Mouse (Mus musculus) gastrocnemius, postnatal 10 days (tissue): ENCODE results near the gene Gm20518. TPM values are rescaled to one million over a fixed set of nuclear protein-coding genes. Genes with fewer than 3 reads are reported as not detected.

Source experiments
- DNase-seq: peaks from one replicate; pipeline ENCODE4 v3.0.0; 2021; ENCODE audit warnings: mixed read lengths
- total RNA-seq, 2 experiments: library from RNA; stranded (reverse); gene quantifications; 2 replicates each; pipeline ENCODE4 v1.2.3; 2021

Gm20518 gene
- total RNA-seq, 2 experiments from 2014 or later, result 0.09 to 0.14 TPM

DNA sequence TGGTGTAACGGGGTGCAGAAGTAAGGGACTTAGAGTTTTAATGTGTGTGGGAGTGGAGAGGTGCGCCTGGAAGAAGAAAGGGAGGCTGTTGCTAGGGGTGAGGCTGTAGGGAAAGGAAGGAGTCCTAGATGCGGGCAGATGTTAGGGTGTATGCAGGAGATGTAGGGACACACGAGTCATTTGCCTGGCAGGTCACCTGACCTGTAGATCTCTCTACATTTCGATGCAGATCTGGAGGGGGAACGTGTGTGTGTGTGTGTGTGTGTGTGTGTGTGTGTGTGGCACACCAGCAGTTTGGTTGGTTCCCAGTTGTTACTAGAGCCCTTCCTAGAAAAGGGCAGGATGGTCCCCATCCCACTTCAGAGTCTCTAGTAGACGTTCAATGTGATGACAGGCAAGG lies 86.5 kb downstream of the Gm20518 start:
- DNase-seq, result no peak

DNA sequence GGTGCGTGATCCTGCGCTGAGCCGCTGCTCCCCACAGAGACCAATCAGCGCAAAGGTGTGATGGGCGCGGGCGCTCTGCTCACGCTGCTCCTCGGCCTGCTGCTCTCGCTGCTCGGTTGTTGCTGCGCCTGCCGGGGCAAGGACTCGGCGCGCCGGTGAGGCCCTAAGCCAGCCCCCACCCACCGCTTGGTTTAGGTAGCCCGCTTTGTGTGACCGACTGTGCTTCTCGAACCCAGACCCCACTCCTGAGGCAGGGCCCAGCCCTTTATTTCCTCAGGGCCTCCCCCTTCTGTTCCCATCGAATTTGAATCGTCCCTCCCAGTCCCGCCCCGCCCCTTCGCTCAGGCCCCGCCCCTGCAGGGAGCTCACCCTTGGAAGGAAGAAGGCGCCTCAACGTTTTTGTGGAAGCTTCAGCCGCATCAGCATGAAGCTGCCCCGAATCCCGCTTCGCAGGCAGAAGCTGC lies 87.0 kb downstream of the Gm20518 start:
- DNase-seq, result no peak

DNA sequence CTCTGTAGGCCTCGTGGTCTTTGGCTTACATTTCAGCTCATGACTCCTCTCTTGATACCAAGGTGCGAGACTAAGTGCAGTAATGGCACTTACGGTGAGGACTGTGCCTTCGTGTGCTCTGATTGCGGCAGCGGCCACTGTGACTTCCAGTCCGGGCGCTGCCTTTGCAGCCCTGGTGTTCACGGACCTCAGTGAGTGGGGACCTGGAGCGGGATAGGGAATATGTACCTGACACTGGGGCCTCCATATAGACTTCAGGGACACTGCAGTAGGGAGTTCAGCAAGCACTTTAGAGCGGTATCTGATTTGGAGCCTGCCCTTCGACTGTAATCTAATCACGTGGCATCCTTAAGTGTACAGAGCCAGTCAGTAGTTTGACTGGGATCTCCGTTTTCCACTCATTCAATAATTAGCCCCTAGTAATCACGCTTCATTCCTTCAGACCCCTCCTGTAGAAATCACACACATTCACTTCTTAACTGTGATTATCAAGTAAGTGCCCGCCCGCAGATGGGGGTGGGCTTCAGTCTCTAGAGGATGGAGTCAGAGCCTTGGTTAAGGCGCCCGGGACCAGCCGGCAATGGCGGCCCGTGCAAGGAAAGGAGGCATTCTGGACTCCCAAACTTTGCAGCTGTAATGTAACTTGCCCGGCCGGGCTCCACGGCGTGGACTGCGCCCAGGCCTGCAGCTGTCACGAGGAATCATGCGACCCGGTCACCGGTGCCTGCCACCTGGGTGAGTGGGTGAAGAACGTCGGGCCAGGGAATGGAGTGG lies 87.6 kb downstream of the Gm20518 start:
- no peak for DNase-seq

DNA sequence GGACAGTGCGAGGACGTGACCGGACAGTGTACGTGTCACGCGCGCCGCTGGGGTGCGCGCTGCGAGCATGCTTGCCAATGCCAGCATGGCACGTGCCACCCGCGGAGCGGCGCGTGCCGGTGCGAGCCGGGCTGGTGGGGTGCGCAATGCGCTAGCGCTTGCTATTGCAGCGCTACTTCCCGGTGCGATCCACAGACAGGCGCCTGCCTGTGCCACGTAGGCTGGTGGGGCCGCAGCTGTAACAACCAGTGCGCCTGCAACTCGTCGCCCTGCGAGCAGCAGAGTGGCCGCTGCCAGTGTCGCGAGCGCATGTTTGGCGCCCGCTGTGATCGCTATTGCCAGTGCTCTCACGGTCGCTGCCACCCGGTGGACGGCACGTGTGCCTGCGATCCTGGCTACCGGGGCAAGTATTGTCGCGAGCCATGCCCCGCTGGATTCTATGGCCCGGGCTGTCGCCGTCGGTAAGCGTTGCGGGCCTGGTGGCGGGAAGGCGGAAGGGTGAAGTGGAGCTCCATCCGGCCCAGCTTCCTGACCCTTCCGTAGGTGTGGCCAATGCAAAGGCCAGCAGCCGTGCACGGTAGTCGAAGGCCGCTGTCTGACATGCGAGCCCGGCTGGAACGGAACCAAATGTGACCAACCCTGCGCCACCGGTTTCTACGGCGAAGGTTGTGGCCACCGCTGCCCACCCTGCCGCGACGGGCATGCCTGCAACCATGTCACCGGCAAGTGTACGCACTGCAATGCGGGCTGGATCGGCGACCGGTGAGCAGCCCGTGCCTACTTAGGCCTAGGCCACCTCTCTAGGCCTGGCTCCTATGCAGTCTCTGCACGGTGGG lies 88.4 kb downstream of the Gm20518 start:
- peak; percentile 41 for DNase-seq

DNA sequence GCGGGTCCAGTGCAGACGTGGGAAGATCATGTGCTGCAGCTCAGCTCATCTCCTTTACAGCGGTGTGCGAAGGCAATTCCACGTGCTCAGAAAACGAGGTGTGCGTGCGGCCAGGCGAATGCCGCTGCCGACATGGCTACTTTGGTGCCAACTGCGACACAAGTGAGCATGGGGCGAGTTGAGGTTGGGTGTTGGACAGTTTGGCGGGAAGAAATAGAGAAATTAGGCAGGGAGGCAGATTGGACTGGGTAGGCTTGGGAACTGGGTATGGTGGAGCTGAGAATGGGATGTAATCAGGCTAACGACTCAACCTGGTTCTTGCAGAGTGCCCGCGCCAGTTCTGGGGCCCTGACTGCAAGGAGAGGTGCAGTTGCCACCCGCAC lies 89.0 kb downstream of the Gm20518 start:
- DNase-seq, result no peak

DNA sequence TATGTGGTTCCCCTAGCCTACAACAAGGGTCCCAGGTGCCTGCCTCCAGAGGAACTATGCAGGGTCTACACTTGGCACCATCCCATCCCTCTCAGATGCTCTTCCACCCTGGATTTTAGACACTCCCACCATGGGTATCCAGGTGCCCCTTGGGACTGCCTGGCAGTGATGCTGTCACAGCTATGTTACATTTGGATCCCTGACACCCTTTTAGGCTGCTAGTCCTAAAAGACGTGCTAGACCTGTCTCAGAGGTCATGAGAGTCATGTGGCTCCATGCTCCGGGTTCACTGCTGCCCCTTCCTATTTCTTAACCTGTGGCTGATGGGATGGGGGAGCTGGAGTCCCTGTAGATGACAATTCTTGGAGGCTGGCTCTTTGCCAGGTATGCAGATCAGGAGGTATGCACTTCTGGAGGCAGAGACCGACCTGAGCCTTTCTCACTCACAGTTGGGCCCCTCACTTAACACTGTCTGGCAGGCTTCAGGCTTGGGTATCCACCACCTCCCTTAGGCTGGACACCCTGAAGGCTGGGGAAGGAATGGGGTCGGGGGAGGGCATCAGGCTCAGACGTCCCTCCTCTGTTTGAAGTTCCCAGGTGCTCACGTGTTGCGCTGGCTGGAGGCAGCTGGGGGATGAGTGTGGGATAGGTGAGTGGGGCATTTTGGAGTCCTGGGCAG lies 89.6 kb downstream of the Gm20518 start:
- DNase-seq, result no peak

DNA sequence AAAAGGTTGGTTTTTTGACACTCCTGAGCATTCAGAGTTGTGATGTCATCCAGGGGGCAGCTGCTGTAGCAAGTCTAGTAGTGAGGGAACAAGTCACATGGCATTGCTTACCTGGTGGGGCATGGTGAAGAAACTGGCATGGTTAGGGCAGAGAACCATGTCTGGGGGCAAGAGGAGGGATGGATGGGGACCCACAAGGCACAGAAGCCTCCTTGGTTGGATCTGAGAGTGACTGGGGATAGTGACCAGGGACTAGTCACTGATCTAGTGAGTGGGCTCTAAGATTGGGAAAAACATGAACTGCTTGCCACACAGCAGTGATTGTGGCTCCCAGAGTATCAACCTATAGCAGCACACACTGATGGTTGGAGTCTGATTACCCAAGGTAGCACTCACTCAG lies 91.9 kb downstream of the Gm20518 start:
- no peak for DNase-seq

DNA sequence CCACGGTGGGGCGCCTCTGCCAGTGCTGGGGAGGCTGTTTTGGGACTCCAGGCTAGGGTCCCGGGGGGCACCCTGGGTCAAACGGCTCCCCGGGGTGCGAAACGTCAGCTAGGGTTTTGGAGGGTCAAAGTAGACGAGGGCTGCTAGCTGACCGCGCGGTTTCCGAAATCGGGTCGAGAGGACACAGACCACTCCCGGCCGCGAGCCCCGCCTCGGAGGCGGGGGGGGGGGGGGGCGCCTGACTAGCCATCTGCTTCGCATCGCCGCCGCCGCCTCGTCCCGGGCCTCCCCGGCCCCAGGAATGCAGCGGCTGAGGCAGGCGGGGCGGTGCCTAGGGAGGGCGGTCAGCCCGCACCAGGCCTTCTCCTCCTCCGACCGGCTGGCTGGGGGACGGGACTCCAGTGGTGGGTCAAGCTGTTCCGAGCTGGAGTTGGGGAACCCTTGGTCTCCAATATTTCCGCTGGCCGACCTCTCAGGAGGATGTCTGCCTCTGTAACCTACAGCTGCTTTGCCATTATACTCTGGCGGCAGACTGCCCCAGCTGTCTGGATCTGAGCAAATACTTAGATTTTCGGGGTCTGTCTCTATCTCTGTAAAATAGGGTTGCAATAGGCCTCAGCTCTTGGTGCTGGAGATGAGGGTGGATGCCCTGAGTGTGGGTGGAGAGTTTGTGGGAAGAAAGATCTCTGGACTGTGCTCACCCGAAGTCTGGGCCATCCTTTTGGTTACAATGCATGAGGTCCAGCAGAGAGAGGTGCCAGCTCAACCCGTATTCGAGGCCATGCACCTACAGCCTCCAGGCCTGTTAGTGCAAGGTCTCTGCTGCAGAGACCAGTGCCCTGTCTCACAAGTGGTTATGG lies 92.9 kb downstream of the Gm20518 start:
- peak; percentile 73 for DNase-seq

DNA sequence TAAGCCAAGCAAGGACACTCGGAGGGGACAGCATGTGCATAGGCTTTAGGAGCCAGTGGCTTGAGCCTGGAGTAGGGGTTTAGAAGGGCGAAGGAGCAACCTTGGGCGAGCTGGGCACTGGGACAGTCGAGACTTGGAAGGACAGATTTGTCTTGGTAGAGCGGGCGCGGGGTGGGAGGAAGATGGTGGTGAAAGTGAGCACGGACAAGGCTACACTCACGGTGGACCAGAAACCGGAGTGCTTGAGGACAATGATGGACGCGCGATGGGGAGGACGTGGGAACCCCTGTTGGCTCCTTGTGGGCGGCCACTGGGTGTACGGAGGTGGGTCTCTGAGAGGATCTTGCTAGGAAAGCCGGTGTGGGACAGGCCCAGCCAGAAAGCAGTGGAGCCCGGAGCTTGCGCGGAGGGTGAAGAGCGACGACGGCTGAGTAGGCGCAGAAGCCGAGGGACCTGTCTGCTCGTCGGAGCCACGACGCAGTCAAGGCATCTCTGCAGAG lies 93.6 kb downstream of the Gm20518 start:
- DNase-seq, result peak; percentile 31

DNA sequence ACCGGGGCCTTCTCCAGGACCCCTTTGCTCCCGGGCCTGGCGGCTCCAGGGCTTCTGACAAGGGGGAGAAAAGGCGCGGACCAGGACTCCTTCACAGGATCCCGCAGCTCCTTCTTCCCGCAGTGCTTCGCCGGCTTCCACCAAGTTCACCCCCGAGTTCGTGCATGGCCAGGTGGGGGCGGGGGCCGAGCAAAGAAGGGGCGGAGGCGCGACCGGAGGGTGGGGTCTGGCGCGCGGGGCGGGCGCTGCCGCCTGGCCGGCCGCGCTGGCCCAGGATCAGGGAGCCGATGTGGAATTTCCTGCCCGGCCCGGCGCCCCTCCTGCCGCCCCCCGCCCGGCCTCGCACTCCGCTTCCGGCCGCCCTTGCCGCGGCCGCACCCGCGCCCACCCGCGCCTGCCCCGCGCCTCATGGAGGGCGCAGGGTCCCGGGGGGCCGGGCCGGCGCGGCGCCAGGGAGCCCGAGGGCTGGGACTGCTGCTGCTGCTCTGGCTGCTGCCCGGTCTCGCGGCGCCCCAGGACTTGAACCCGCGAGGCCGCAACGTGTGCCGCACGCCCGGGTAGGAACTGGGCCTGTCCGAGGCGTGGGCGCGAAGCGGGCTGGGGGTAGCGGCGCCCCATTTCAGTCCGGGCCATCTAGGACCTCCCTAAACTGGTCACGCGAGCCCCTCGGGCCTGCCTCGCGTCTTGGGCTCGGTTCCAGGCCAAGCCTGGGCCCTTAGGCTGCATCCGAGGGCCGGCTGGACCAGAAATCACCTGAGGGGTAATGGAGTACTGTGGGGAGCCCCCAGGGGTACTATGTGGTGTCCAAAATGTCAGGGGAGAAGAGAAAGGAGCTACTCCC lies 94.3 kb downstream of the Gm20518 start, which contains the start of gene Scarf2:
TSS of gene Scarf2 (plus strand) at position 312 of the 841 bp plus-strand sequence.
- peak; percentile 76 for DNase-seq

DNA sequence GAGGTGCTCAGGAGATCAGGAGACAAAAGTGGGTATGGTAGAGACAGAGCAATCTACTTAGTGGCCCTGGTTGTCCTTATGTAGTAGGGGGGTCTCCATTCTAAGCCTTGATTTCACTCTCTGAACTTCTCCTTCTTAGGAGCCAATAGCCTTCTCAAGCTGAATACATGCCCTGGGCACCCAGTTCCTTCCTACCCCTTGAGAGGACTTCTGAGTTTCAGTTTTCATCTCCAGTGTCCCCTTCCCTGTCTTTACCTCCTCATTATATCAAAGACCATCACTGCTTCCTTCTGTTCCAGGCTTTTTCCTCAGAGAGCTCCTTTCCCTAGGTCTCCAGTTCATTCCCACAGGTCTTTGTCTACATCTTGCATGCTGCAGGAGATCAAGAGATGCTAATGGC lies 95.0 kb downstream of the Gm20518 start:
- DNase-seq, result no peak

DNA sequence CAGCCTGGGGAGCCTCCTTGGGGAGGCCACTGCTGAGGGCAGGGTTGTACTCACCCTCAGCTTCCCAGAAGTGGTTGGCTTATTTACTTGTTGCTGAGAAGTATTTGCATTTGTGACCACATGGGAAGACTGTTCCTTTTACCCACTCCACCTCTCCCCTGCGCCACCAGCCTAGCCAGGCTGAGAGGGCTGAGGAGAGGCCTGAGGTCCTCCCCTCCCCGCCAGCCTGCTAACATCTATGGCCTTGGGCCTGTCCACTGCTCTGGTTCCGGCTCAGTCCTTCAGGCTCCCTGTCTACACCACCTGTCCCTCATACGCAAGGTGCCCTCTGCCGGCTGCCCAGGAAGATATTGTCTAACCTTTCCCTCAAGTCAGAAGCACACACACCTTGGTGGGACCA lies 95.8 kb downstream of the Gm20518 start:
- no peak for DNase-seq

DNA sequence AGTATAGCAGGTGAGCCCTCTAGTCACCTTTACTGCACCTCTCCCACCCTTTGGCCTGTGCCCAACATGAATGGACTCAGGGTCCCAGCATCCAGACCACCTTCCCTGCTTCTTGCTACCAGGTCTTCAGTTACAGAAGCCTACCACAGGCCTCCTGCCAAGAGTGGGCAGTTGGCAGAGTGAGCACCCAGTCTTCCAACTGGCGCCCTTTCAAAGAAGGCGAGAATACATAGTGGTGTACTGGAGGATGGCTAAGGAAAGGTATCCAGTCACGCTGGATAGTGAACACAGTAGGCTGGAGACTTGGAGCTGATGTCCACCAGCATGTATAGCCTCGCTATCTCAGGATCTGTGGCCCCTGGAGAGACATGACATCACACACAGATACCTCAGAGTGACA lies 97.4 kb downstream of the Gm20518 start:
- DNase-seq, result no peak

DNA sequence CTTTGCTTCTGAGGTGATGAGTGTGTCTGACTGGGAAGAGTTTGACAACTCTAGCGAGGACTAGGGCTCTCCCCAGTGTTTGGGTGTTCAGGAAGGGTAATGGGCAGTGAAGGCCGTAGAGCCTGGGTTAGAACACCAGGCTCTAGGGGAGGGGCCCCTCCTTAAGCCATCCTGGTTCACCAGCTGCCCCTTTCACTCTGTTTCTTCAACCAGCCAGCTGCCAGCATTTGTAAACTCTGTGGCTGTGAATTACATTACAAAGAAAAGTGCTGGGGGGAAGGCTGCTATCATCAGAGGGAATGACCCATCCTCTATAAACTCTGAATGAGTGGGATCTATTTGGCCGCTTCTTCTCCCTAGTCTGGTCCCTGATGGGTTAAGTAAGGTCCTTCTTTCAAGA lies 98.7 kb downstream of the Gm20518 start:
- no peak for DNase-seq

DNA sequence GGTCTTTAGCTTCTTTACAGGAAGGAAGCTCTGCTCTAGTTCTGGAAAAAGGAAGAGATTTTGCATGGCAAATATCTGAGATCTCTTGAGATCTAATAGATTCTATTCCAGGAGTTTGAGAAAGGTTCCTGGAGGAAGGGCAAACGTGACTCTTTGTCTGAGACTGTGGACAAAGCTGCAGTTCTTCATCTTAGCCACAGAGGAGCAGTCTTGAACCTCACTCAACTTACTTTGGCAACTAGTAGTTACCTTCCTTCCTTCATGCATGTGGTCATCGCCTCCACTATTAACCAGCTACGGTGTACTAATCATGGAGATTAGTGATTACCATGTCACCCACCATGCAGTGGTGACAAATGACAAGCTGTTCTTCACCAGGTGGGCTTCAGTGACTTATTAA lies 106.1 kb downstream of the Gm20518 start:
- no peak for DNase-seq

Other genes starting within 250 kb of the Gm20518 start
- gene Ccdc74a, start 245.2 kb downstream of the Gm20518 start, total RNA-seq, result 1 to 10 TPM; 2.2 to 2.5 TPM
- 10 to 100 TPM; 24.5 to 34.9 TPM for gene Med15, start 158.8 kb downstream of the Gm20518 start, total RNA-seq
- gene Klhl22, start 132.1 kb downstream of the Gm20518 start, total RNA-seq, result 10 to 100 TPM; 22.5 to 28.3 TPM
- gene Scarf2, start 94.4 kb downstream of the Gm20518 start, total RNA-seq, result 10 to 100 TPM; 17.3 to 25.4 TPM
- gene B830017H08Rik, start 58.5 kb downstream of the Gm20518 start, total RNA-seq, result not detected
- 1 to 10 TPM; 1.0 to 2.1 TPM for gene Car15, start 53.3 kb downstream of the Gm20518 start, total RNA-seq
- under 1 TPM in 1 of 2 experiments, not detected in 1; 0.14 TPM for gene Tssk1, start 2.6 kb upstream of the Gm20518 start, total RNA-seq
- 10 to 100 TPM; 36.7 to 40.4 TPM for gene Dgcr2, start 6.9 kb upstream of the Gm20518 start, total RNA-seq
- not detected for gene Tssk2, start 7.0 kb upstream of the Gm20518 start, total RNA-seq
- 10 to 100 TPM; 11.0 to 13.8 TPM for gene Ess2, start 19.7 kb upstream of the Gm20518 start, total RNA-seq
- gene Gsc2, start 23.4 kb upstream of the Gm20518 start, total RNA-seq, result not detected
- 10 to 100 TPM in 1 of 2 experiments, 1 to 10 TPM in 1; 9.9 to 11.5 TPM for gene Slc25a1, start 36.5 kb upstream of the Gm20518 start, total RNA-seq
- gene Vpreb2, start 88.8 kb upstream of the Gm20518 start, total RNA-seq, result under 1 TPM in 1 of 2 experiments, not detected in 1; 0.41 TPM
- 10 to 100 TPM; 25.8 to 28.8 TPM for gene Dgcr6, start 161.2 kb upstream of the Gm20518 start, total RNA-seq
- 1 to 10 TPM; 2.6 to 3.8 TPM for gene Prodh, start 198.5 kb upstream of the Gm20518 start, total RNA-seq
- gene Rtn4r, start 236.0 kb upstream of the Gm20518 start, total RNA-seq, result under 1 TPM; 0.38 to 0.52 TPM